Mouse (Mus musculus): ENCODE measurements around the gene Lrmp. TPM values are rescaled to one million over a fixed set of nuclear protein-coding genes. Genes with fewer than 3 reads are reported as not detected.

Gene Lrmp
- polyA plus RNA-seq (2012; ENCODE audit: insufficient read depth, insufficient read length, missing spikeins), result 124 and 140 TPM in 2 replicates

GRCm38 (mm10) chr6:145115476-145116097 lies at the start of gene Lrmp:
TSS of gene Lrmp (plus strand) at chr6:145115653.
- peak within 1 kb of the TSS; percentile 66 for H3K27ac ChIP-seq (ENCODE audit: insufficient read depth, low read depth, low read length)

GRCm38 (mm10) chr6:145066416-145066815 lies 49.0 kb upstream of the Lrmp start:
- no peak overlapping the region for H3K4me3 ChIP-seq (ENCODE audit: insufficient read depth, low read length)
- H3K4me1 ChIP-seq (ENCODE audit: control insufficient read depth, insufficient read depth, low read length), result peaks cover 5% of the 10 kb centered on the region
- no peak overlapping the region for H3K27ac ChIP-seq (ENCODE audit: insufficient read depth, low read depth, low read length)
- TF ChIP-seq CTCF (IDR thresholded peaks at IDR 0.05; ENCODE audit: low read depth, low read length), result no peak
- no peak for TF ChIP-seq POLR2A (IDR thresholded peaks at IDR 0.05; ENCODE audit: borderline replicate concordance, low read depth, low read length)

More at GRCm38 (mm10) chr6:145115476-145116097, at the start of gene Lrmp:
- TF ChIP-seq POLR2A (IDR thresholded peaks at IDR 0.05; ENCODE audit: borderline replicate concordance, low read depth, low read length), result no peak
- no peak for TF ChIP-seq CTCF (IDR thresholded peaks at IDR 0.05; ENCODE audit: low read depth, low read length)
- H3K4me1 ChIP-seq (ENCODE audit: control insufficient read depth, insufficient read depth, low read length), result peaks cover 27% of the 10 kb centered on the region
- H3K4me3 ChIP-seq (ENCODE audit: insufficient read depth, low read length), result peak within 1 kb of the TSS; percentile 23

GRCm38 (mm10) chr6:145067679-145068078 lies 47.8 kb upstream of the Lrmp start:
- H3K4me1 ChIP-seq (ENCODE audit: control insufficient read depth, insufficient read depth, low read length), result peaks cover 9% of the 10 kb centered on the region
- H3K27ac ChIP-seq (ENCODE audit: insufficient read depth, low read depth, low read length), result no peak overlapping the region
- TF ChIP-seq CTCF (IDR thresholded peaks at IDR 0.05; ENCODE audit: low read depth, low read length) (no peak), POLR2A (IDR thresholded peaks at IDR 0.05; ENCODE audit: borderline replicate concordance, low read depth, low read length) (no peak)
- no peak overlapping the region for H3K4me3 ChIP-seq (ENCODE audit: insufficient read depth, low read length)

- Histone ChIP-seq H3K4me1 (ENCODE audit: control insufficient read depth, insufficient read depth, low read length) (peaks cover 9% of the 10 kb centered on the region), H3K4me3 (ENCODE audit: insufficient read depth, low read length) (no peak overlapping the region), H3K27ac (ENCODE audit: insufficient read depth, low read depth, low read length) (no peak overlapping the region)
- TF ChIP-seq CTCF (IDR thresholded peaks at IDR 0.05; ENCODE audit: low read depth, low read length) (no peak), POLR2A (IDR thresholded peaks at IDR 0.05; ENCODE audit: borderline replicate concordance, low read depth, low read length) (no peak)
These were observed 46.1 kb upstream of the Lrmp start for GRCm38 (mm10) chr6:145069397-145069796.

- TF ChIP-seq POLR2A (IDR thresholded peaks at IDR 0.05; ENCODE audit: borderline replicate concordance, low read depth, low read length), result no peak
- no peak for TF ChIP-seq CTCF (IDR thresholded peaks at IDR 0.05; ENCODE audit: low read depth, low read length)
- Histone ChIP-seq H3K4me1 (ENCODE audit: control insufficient read depth, insufficient read depth, low read length) (peaks cover 9% of the 10 kb centered on the region), H3K4me3 (ENCODE audit: insufficient read depth, low read length) (no peak overlapping the region)
These were observed 45.5 kb upstream of the Lrmp start for GRCm38 (mm10) chr6:145069921-145070320.

GRCm38 (mm10) chr6:145074461-145074860 lies 41.0 kb upstream of the Lrmp start:
- no peak overlapping the region for H3K27ac ChIP-seq (ENCODE audit: insufficient read depth, low read depth, low read length)
- no peak overlapping the region for H3K4me3 ChIP-seq (ENCODE audit: insufficient read depth, low read length)
- peaks cover 7% of the 10 kb centered on the region for H3K4me1 ChIP-seq (ENCODE audit: control insufficient read depth, insufficient read depth, low read length)
- TF ChIP-seq CTCF (IDR thresholded peaks at IDR 0.05; ENCODE audit: low read depth, low read length) (no peak), POLR2A (IDR thresholded peaks at IDR 0.05; ENCODE audit: borderline replicate concordance, low read depth, low read length) (no peak)

More at GRCm38 (mm10) chr6:145069921-145070320, 45.5 kb upstream of the Lrmp start:
- H3K27ac ChIP-seq (ENCODE audit: insufficient read depth, low read depth, low read length), result no peak overlapping the region

GRCm38 (mm10) chr6:145075088-145075547 lies 40.3 kb upstream of the Lrmp start:
- Histone ChIP-seq H3K27ac (ENCODE audit: insufficient read depth, low read depth, low read length) (no peak overlapping the region), H3K4me3 (ENCODE audit: insufficient read depth, low read length) (peak overlapping the region; percentile 57), H3K4me1 (ENCODE audit: control insufficient read depth, insufficient read depth, low read length) (peaks cover 4% of the 10 kb centered on the region)
- no peak for TF ChIP-seq CTCF (IDR thresholded peaks at IDR 0.05; ENCODE audit: low read depth, low read length)
- no peak for TF ChIP-seq POLR2A (IDR thresholded peaks at IDR 0.05; ENCODE audit: borderline replicate concordance, low read depth, low read length)

GRCm38 (mm10) chr6:145075548-145076224 lies 39.8 kb upstream of the Lrmp start, which contains the start of gene Bcat1:
TSS of gene Bcat1 (minus strand) at chr6:145076184.
- Histone ChIP-seq H3K4me3 (ENCODE audit: insufficient read depth, low read length) (peak within 1 kb of the TSS; percentile 57), H3K4me1 (ENCODE audit: control insufficient read depth, insufficient read depth, low read length) (peaks cover 4% of the 10 kb centered on the region), H3K27ac (ENCODE audit: insufficient read depth, low read depth, low read length) (no peak within 1 kb of the TSS)
- no peak for TF ChIP-seq CTCF (IDR thresholded peaks at IDR 0.05; ENCODE audit: low read depth, low read length)
- no peak for TF ChIP-seq POLR2A (IDR thresholded peaks at IDR 0.05; ENCODE audit: borderline replicate concordance, low read depth, low read length)

- Histone ChIP-seq H3K4me3 (ENCODE audit: insufficient read depth, low read length) (no peak overlapping the region), H3K4me1 (ENCODE audit: control insufficient read depth, insufficient read depth, low read length) (peaks cover 4% of the 10 kb centered on the region), H3K27ac (ENCODE audit: insufficient read depth, low read depth, low read length) (no peak overlapping the region)
- no peak for TF ChIP-seq CTCF (IDR thresholded peaks at IDR 0.05; ENCODE audit: low read depth, low read length)
- no peak for TF ChIP-seq POLR2A (IDR thresholded peaks at IDR 0.05; ENCODE audit: borderline replicate concordance, low read depth, low read length)
These were observed 39.2 kb upstream of the Lrmp start for GRCm38 (mm10) chr6:145076286-145076685.

All from bone marrow macrophage, adult 2 months (primary cell).